Mouse (Mus musculus) heart, embryonic 11.5 days (tissue): ENCODE results near the gene Sart3. TPM values are rescaled to one million over a fixed set of nuclear protein-coding genes. Genes with fewer than 3 reads are reported as not detected.

Source experiments
- polyA plus RNA-seq: library from polyadenylated mRNA; unstranded; fragments of >200 nt; fragmentation: Nextera tagmentation; extraction: Ambion mirVana; gene quantifications from 2 replicates; pipeline ENCODE4 v1.2.1, GENCODE M21; 2014

Sart3 gene
- polyA plus RNA-seq, 1 experiment from 2014 or later, result 31.6 TPM

Other genes with a start within 250 kb of the Sart3 start
- 1.7 and 1.8 TPM in 2 replicates for gene Cmklr1, start 122.1 kb downstream of the Sart3 start, polyA plus RNA-seq
- gene 1700069L16Rik, start 47.7 kb downstream of the Sart3 start, polyA plus RNA-seq, result not detected in 2 replicates
- gene Ficd, start 36.7 kb downstream of the Sart3 start, polyA plus RNA-seq, result 2.8 and 4.1 TPM in 2 replicates
- 104 and 106 TPM in 2 replicates for gene Iscu, start 238 bp upstream of the Sart3 start, polyA plus RNA-seq
- gene Tmem119, start 28.0 kb upstream of the Sart3 start, polyA plus RNA-seq, result 11.7 and 12.3 TPM in 2 replicates
- 0.97 and 1.5 TPM in 2 replicates for gene Selplg, start 60.1 kb upstream of the Sart3 start, polyA plus RNA-seq
- gene Coro1c, start 136.2 kb upstream of the Sart3 start, polyA plus RNA-seq, result 113 and 140 TPM in 2 replicates
- gene Ssh1, start 221.4 kb upstream of the Sart3 start, polyA plus RNA-seq, result 18.2 and 35.8 TPM in 2 replicates
- not detected in 2 replicates for gene Dao, start 231.2 kb upstream of the Sart3 start, polyA plus RNA-seq